Mouse (Mus musculus) embryonic fibroblast, embryonic 13.5 days (primary cell): ENCODE data around the gene Ccdc177. TPM values are rescaled to one million over a fixed set of nuclear protein-coding genes. Genes with fewer than 3 reads are reported as not detected.

Experiments used
- H3K27ac ChIP-seq: 2 replicates; pipeline ENCODE4 v1.5.1; 2012; ENCODE audit warnings: low read length, control low read depth, inconsistent platforms; ENCODE audit not compliant: insufficient read depth
- H3K4me1 ChIP-seq: 2 replicates; pipeline ENCODE4 v1.6.1; 2011; ENCODE audit warnings: low read length; ENCODE audit not compliant: control insufficient read depth, insufficient read depth
- H3K4me3 ChIP-seq: 2 replicates; pipeline ENCODE4 v1.5.1; 2011; ENCODE audit warnings: mild to moderate bottlenecking, control low read depth, low read length; ENCODE audit not compliant: insufficient read depth
- CTCF ChIP-seq: IDR thresholded peaks from 2 replicates; pipeline ENCODE4 v1.5.1; 2011; ENCODE audit warnings: mild to moderate bottlenecking, control low read depth, low read length, moderate library complexity, borderline replicate concordance; ENCODE audit not compliant: insufficient read depth
- POLR2A ChIP-seq: IDR thresholded peaks from 2 replicates; pipeline ENCODE4 v1.6.1; 2011; ENCODE audit warnings: low read depth, mild to moderate bottlenecking, control low read depth, low read length, moderate library complexity
- polyA plus RNA-seq: library from polyadenylated mRNA; stranded (reverse); fragments of >200 nt; gene quantifications from 2 replicates; pipeline ENCODE4 v1.2.4, GENCODE M21; 2011; ENCODE audit warnings: low read depth; ENCODE audit not compliant: missing spikeins, insufficient read length

Ccdc177 gene
- polyA plus RNA-seq, 1 experiment = not detected

- TF ChIP-seq CTCF = peak; percentile 55; the same call in 1 of the 2 replicates
- no peak for TF ChIP-seq POLR2A
- H3K4me1 ChIP-seq = no peaks in the 10 kb centered on the region
- no peak overlapping the region for H3K27ac ChIP-seq
- H3K4me3 ChIP-seq = no peak overlapping the region
Measured at GRCm38 (mm10) chr12:80724853-80725559, 35.5 kb downstream of the Ccdc177 start.

- Histone ChIP-seq H3K4me1 (no peaks in the 10 kb centered on the region), H3K4me3 (no peak overlapping the region), H3K27ac (no peak overlapping the region)
- no peak for TF ChIP-seq CTCF
- no peak for TF ChIP-seq POLR2A
Measured at GRCm38 (mm10) chr12:80721458-80721857, 39.0 kb downstream of the Ccdc177 start.

GRCm38 (mm10) chr12:80720507-80720906 lies 40.0 kb downstream of the Ccdc177 start:
- Histone ChIP-seq H3K4me3 (no peak overlapping the region), H3K4me1 (no peaks in the 10 kb centered on the region), H3K27ac (no peak overlapping the region)
- TF ChIP-seq CTCF = no peak
- no peak for TF ChIP-seq POLR2A

GRCm38 (mm10) chr12:80719141-80719540 lies 41.3 kb downstream of the Ccdc177 start:
- no peaks in the 10 kb centered on the region for H3K4me1 ChIP-seq
- no peak overlapping the region for H3K4me3 ChIP-seq
- no peak for TF ChIP-seq POLR2A
- TF ChIP-seq CTCF = no peak
- H3K27ac ChIP-seq = no peak overlapping the region

- Histone ChIP-seq H3K4me3 (no peak overlapping the region), H3K4me1 (no peaks in the 10 kb centered on the region), H3K27ac (no peak overlapping the region)
- TF ChIP-seq CTCF (no peak), POLR2A (no peak)
Measured at GRCm38 (mm10) chr12:80715915-80716314, 44.6 kb downstream of the Ccdc177 start.

- no peak overlapping the region for H3K27ac ChIP-seq
- H3K4me1 ChIP-seq = no peaks in the 10 kb centered on the region
- TF ChIP-seq POLR2A (no peak), CTCF (no peak)
- H3K4me3 ChIP-seq = no peak overlapping the region
Measured at GRCm38 (mm10) chr12:80706915-80707604, 53.4 kb downstream of the Ccdc177 start.

- no peak overlapping the region for H3K27ac ChIP-seq
- no peak overlapping the region for H3K4me3 ChIP-seq
- TF ChIP-seq POLR2A (no peak), CTCF (no peak)
- no peaks in the 10 kb centered on the region for H3K4me1 ChIP-seq
Measured at GRCm38 (mm10) chr12:80706208-80706914, 54.1 kb downstream of the Ccdc177 start.

Other genes starting within 250 kb of the Ccdc177 start
- gene Galnt16, start 242.4 kb downstream of the Ccdc177 start, polyA plus RNA-seq = 3.4 and 7.8 TPM in 2 replicates
- 31.6 and 32.1 TPM in 2 replicates for gene Slc39a9, start 116.8 kb downstream of the Ccdc177 start, polyA plus RNA-seq
- gene Erh, start 116.3 kb downstream of the Ccdc177 start, polyA plus RNA-seq = 50.3 and 89.4 TPM in 2 replicates
- gene Plekhd1, start 68.1 kb downstream of the Ccdc177 start, polyA plus RNA-seq = not detected in 2 replicates
- 73.7 and 75.3 TPM in 2 replicates for gene Susd6, start 29.8 kb upstream of the Ccdc177 start, polyA plus RNA-seq
- 457 and 480 TPM in 2 replicates for gene Srsf5, start 184.8 kb upstream of the Ccdc177 start, polyA plus RNA-seq
- gene Slc10a1, start 208.0 kb upstream of the Ccdc177 start, polyA plus RNA-seq = not detected in 2 replicates